Mouse (Mus musculus) embryonic fibroblast, embryonic 13.5 days (primary cell): ENCODE results near the gene Gm17482.

Source experiments
- CTCF ChIP-seq: IDR thresholded peaks from 2 replicates; pipeline ENCODE4 v1.5.1; 2011; ENCODE audit warnings: mild to moderate bottlenecking, control low read depth, low read length, moderate library complexity, borderline replicate concordance; ENCODE audit not compliant: insufficient read depth
- POLR2A ChIP-seq: IDR thresholded peaks from 2 replicates; pipeline ENCODE4 v1.6.1; 2011; ENCODE audit warnings: low read depth, mild to moderate bottlenecking, control low read depth, low read length, moderate library complexity

DNA sequence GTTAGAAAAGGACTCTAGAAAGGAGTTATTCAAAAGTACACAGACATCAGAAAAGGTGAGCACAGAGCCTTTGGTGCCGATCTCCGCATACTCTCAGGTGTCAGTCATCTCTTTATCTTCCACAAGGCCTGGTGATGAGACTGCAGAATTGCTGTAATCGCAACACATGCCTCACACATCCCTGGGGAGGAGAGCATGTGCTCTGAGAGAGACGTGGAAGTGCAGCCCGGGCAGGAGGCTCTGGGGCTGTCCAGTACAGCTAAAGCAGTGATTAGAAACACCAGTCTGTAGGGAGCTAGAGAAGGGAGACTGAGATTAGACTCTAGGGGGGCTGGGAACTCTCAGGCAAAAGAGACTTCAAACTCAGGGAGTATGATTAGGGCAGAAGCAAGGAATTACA is 63.4 kb downstream of the Gm17482 start:
- TF ChIP-seq POLR2A (no peak), CTCF (no peak)
